Comparison of ENCODE assay signal across 8 mouse cellular contexts in the genomic region with DNA sequence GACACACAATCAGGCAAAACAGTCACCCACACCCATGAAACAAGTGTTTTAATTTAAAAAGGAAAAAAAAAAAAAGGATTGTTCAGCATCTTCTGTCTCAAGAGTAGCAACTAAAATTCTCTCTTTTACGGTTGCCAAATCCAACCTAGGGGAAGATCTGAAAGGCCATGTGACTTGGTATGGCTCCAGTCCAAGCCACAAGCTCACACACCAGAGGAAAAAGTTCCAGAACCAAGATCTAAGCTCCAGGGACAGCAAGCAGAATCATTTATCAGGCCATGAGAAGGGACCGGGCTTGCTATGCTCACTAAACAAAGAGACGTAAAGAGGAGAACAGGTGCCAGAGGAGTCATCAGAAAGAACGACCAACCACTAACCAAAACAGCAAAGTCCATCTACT. TPM values are rescaled to one million over a fixed set of nuclear protein-coding genes. Genes with fewer than 3 reads are reported as not detected.
DNase-seq lines count a peak whose midpoint lies in the region; ATAC-seq and TF ChIP-seq lines count a peak whose summit lies in the region.

No protein-coding gene starts in this region.

- H3K4me3 ChIP-seq in layer of hippocampus, adult 2 months: peak overlapping the region; percentile 73
- H3K4me3 ChIP-seq in embryonic facial prominence, embryonic 14.5 days (ENCODE audit: low read depth, low read length): peak overlapping the region; percentile 83
- peak overlapping the region; percentile 92 for H3K4me3 ChIP-seq in lung, embryonic 15.5 days

- no peak for DNase-seq in layer of hippocampus, adult 2 months (ENCODE audit: low spot score in 2 of 2)
- DNase-seq in layer of hippocampus, postnatal 14 days (ENCODE audit: low spot score in 2 of 2): no peak
- DNase-seq in embryonic facial prominence, embryonic 14.5 days (ENCODE audit: low spot score): peak; percentile 21
- peak; percentile 39 for DNase-seq in induced T-regulatory cell, adult 2 months (ENCODE audit: low read depth)
- no peak for DNase-seq in gastrocnemius, postnatal 14 days
- no peak for DNase-seq in ovary, postnatal 36 days (ENCODE audit: low spot score)
- no peak for DNase-seq in embryo, embryonic 10 days (ENCODE audit: low spot score)

- H3K9me3 ChIP-seq in embryonic facial prominence, embryonic 14.5 days (ENCODE audit: control insufficient read depth, low read length): no peaks in the 10 kb centered on the region
- H3K9me3 ChIP-seq in lung, embryonic 15.5 days: no peaks in the 10 kb centered on the region

- H3K9ac ChIP-seq in embryonic facial prominence, embryonic 14.5 days (ENCODE audit: low read depth, low read length): peak overlapping the region; percentile 88
- H3K9ac ChIP-seq in lung, embryonic 15.5 days: no peak overlapping the region; the same call in 1 of the 2 replicates

- intact Hi-C loops in gastrocnemius, postnatal 14 days (cut with DNase I; ENCODE audit: low total_unique reads): no loop called here

- peaks cover 16% of the 10 kb centered on the region for H3K4me1 ChIP-seq in embryonic facial prominence, embryonic 14.5 days (ENCODE audit: control insufficient read depth, insufficient read depth, low read length)
- peaks cover 15% of the 10 kb centered on the region for H3K4me1 ChIP-seq in lung, embryonic 15.5 days

- 28% methylated on average over 4 of the region's 4 CpGs for WGBS in embryonic facial prominence, embryonic 14.5 days
- WGBS in lung, embryonic 15.5 days: 17% methylated on average over 4 of the region's 4 CpGs

- H3K4me2 ChIP-seq in embryonic facial prominence, embryonic 14.5 days (ENCODE audit: low read depth, low read length): peak overlapping the region; percentile 84
- peak overlapping the region; percentile 86 for H3K4me2 ChIP-seq in lung, embryonic 15.5 days

- ATAC-seq in embryonic facial prominence, embryonic 14.5 days (ENCODE audit: low read depth): no peak
- no peak for ATAC-seq in lung, embryonic 15.5 days (ENCODE audit: borderline replicate concordance, extremely low read depth, low FRiP score, low TSS enrichment)

- no peak overlapping the region for H3K27ac ChIP-seq in layer of hippocampus, adult 2 months
- no peak overlapping the region for H3K27ac ChIP-seq in embryonic facial prominence, embryonic 14.5 days (replicated peaks; ENCODE audit: low read depth, low read length)
- H3K27ac ChIP-seq in lung, embryonic 15.5 days: no peak overlapping the region

- H3K36me3 ChIP-seq in embryonic facial prominence, embryonic 14.5 days (ENCODE audit: control insufficient read depth, insufficient read depth, low read length): 0 out of 2 replicates have a peak, but pooled peaks cover under 1% of the 10 kb centered on the region
- H3K36me3 ChIP-seq in lung, embryonic 15.5 days: no peaks in the 10 kb centered on the region

- H3K27me3 ChIP-seq in embryonic facial prominence, embryonic 14.5 days (replicated peaks; ENCODE audit: control insufficient read depth, insufficient read depth, low read length): no peaks in the 10 kb centered on the region
- H3K27me3 ChIP-seq in lung, embryonic 15.5 days: no peaks in the 10 kb centered on the region

- no peak for TF ChIP-seq CTCF in layer of hippocampus, adult 2 months (conservative IDR thresholded peaks at IDR 0.05)

RNA-seq across cellular contexts. Expression of a gene that starts 1.5 kb away (rescaled TPM):
- total RNA-seq in layer of hippocampus, adult 2 months (2021): 10 to 100 TPM; 25.2 to 29.5 TPM
- 10 to 100 TPM; 25.5 to 27.1 TPM for total RNA-seq in layer of hippocampus, postnatal 14 days (2021)
- polyA plus RNA-seq in embryonic facial prominence, embryonic 14.5 days (2014; fragmentation: Nextera tagmentation; extraction: Ambion mirVana): 56.9 and 62.1 TPM in 2 replicates
- 55.2 and 56.9 TPM in 2 replicates for polyA plus RNA-seq in lung, embryonic 15.5 days (2015; fragmentation: Nextera tagmentation; extraction: Ambion mirVana)
- total RNA-seq in gastrocnemius, postnatal 14 days (2021): 10 to 100 TPM; 52.5 to 57.0 TPM

RNA-seq across cellular contexts. Expression of a gene that starts 1.8 kb away (rescaled TPM):
- under 1 TPM; 0.90 to 0.98 TPM for total RNA-seq in layer of hippocampus, adult 2 months (2021)
- under 1 TPM; 0.64 to 0.92 TPM for total RNA-seq in layer of hippocampus, postnatal 14 days (2021)
- polyA plus RNA-seq in embryonic facial prominence, embryonic 14.5 days (2014; fragmentation: Nextera tagmentation; extraction: Ambion mirVana): 0.54 and 0.60 TPM in 2 replicates
- polyA plus RNA-seq in lung, embryonic 15.5 days (2015; fragmentation: Nextera tagmentation; extraction: Ambion mirVana): 0.33 and 0.37 TPM in 2 replicates
- total RNA-seq in gastrocnemius, postnatal 14 days (2021): 1 to 10 TPM in 1 of 2 experiments, under 1 TPM in 1; 0.62 to 1.0 TPM

RNA-seq across cellular contexts. Expression of a gene that starts 24.4 kb away (rescaled TPM):
- total RNA-seq in layer of hippocampus, adult 2 months (2021): 10 to 100 TPM; 20.5 to 21.5 TPM
- 10 to 100 TPM; 22.0 to 24.7 TPM for total RNA-seq in layer of hippocampus, postnatal 14 days (2021)
- 188 and 196 TPM in 2 replicates for polyA plus RNA-seq in embryonic facial prominence, embryonic 14.5 days (2014; fragmentation: Nextera tagmentation; extraction: Ambion mirVana)
- polyA plus RNA-seq in lung, embryonic 15.5 days (2015; fragmentation: Nextera tagmentation; extraction: Ambion mirVana): 274 and 284 TPM in 2 replicates
- 10 to 100 TPM; 11.8 to 13.0 TPM for total RNA-seq in gastrocnemius, postnatal 14 days (2021)

RNA-seq across cellular contexts. Expression of a gene that starts 30.0 kb away (rescaled TPM):
- 1 to 10 TPM; 5.7 to 7.9 TPM for total RNA-seq in layer of hippocampus, adult 2 months (2021)
- 10 to 100 TPM in 1 of 2 experiments, 1 to 10 TPM in 1; 9.8 to 12.0 TPM for total RNA-seq in layer of hippocampus, postnatal 14 days (2021)
- polyA plus RNA-seq in embryonic facial prominence, embryonic 14.5 days (2014; fragmentation: Nextera tagmentation; extraction: Ambion mirVana): 127 and 153 TPM in 2 replicates
- polyA plus RNA-seq in lung, embryonic 15.5 days (2015; fragmentation: Nextera tagmentation; extraction: Ambion mirVana): 217 and 227 TPM in 2 replicates
- 1 to 10 TPM; 6.4 to 6.8 TPM for total RNA-seq in gastrocnemius, postnatal 14 days (2021)

RNA-seq across cellular contexts. Expression of a gene that starts 30.2 kb away (rescaled TPM):
- total RNA-seq in layer of hippocampus, adult 2 months (2021): 10 to 100 TPM; 24.0 to 25.2 TPM
- total RNA-seq in layer of hippocampus, postnatal 14 days (2021): 10 to 100 TPM; 21.7 to 25.5 TPM
- 47.6 and 47.7 TPM in 2 replicates for polyA plus RNA-seq in embryonic facial prominence, embryonic 14.5 days (2014; fragmentation: Nextera tagmentation; extraction: Ambion mirVana)
- 37.3 and 39.7 TPM in 2 replicates for polyA plus RNA-seq in lung, embryonic 15.5 days (2015; fragmentation: Nextera tagmentation; extraction: Ambion mirVana)
- total RNA-seq in gastrocnemius, postnatal 14 days (2021): 10 to 100 TPM; 10.5 to 10.9 TPM

Comparison
In these comparisons a context has a peak if more than half of its experiments do, and no peak if none do; other contexts are left out.
1. DNase-seq: peak in embryonic facial prominence, embryonic 14.5 days (single experiment) and induced T-regulatory cell, adult 2 months (single experiment); none in layer of hippocampus, adult 2 months (0 of 2), layer of hippocampus, postnatal 14 days (0 of 2), gastrocnemius, postnatal 14 days (single experiment), ovary, postnatal 36 days (single experiment) and embryo, embryonic 10 days (single experiment).
2. Peak in every context shown above with its lines, with median percentiles within 50 percentile points of each other: H3K4me3 ChIP-seq.